Mouse (Mus musculus) G1E (cell line): ENCODE data around the gene Tob2.

Experiments used
- CTCF ChIP-seq: IDR thresholded peaks from 2 replicates; pipeline ENCODE4 v1.5.1; 2012; ENCODE audit warnings: low read depth, low read length, inconsistent platforms, mixed read lengths
- GATA1 ChIP-seq: IDR thresholded peaks from 2 replicates; pipeline ENCODE4 v1.6.1; 2012; ENCODE audit warnings: borderline replicate concordance, low read length, inconsistent platforms, mixed read lengths
- TAL1 ChIP-seq: conservative IDR thresholded peaks from 2 replicates; pipeline ENCODE4 v1.6.1; 2012; ENCODE audit warnings: low read depth, low read length, inconsistent platforms, mixed read lengths

- TF ChIP-seq TAL1, result no peak
- TF ChIP-seq CTCF, result no peak
- no peak for TF ChIP-seq GATA1
Measured at GRCm38 (mm10) chr15:81838554-81839235, 19.9 kb downstream of the Tob2 start.
